Mouse (Mus musculus) spleen, adult 2 months (tissue): ENCODE data around the gene Zer1. TPM values are rescaled to one million over a fixed set of nuclear protein-coding genes. Genes with fewer than 3 reads are reported as not detected.

Experiments
- DNase-seq, 2 experiments: peaks; one replicate each; pipeline versions ENCODE4 v3.0.0 to v3.0.0-alpha.2; 2012 to 2021; ENCODE audit warnings: low spot score in 2 of 2, low read depth in 1 of 2
- H3K27ac ChIP-seq: fragments of 200-500 bp; 2 replicates; pipeline ENCODE4 v1.5.1; 2012; ENCODE audit warnings: low read length, inconsistent platforms; ENCODE audit not compliant: insufficient read depth
- H3K27me3 ChIP-seq: fragments of 200-500 bp; 2 replicates; pipeline ENCODE4 v1.6.1; 2012; ENCODE audit warnings: mild to moderate bottlenecking, moderate library complexity, low read length, inconsistent platforms; ENCODE audit not compliant: control insufficient read depth, insufficient read depth
- H3K36me3 ChIP-seq: fragments of 200-500 bp; 2 replicates; pipeline ENCODE4 v1.6.1; 2012; ENCODE audit warnings: mild to moderate bottlenecking, low read length, inconsistent platforms; ENCODE audit not compliant: control insufficient read depth, insufficient read depth
- H3K4me1 ChIP-seq: fragments of 200-500 bp; 2 replicates; pipeline ENCODE4 v1.6.1; 2011; ENCODE audit warnings: inconsistent platforms; ENCODE audit not compliant: control insufficient read depth, insufficient read depth, insufficient read length
- H3K4me3 ChIP-seq: fragments of 200-500 bp; 2 replicates; pipeline ENCODE4 v1.5.1; 2011; ENCODE audit warnings: mild to moderate bottlenecking, inconsistent platforms; ENCODE audit not compliant: insufficient read depth, insufficient read length; ENCODE audit errors: extremely low read depth
- CTCF ChIP-seq: fragments of 200-500 bp; IDR thresholded peaks from 2 replicates; pipeline ENCODE4 v1.5.1; 2011; ENCODE audit warnings: mild to moderate bottlenecking, inconsistent platforms; ENCODE audit not compliant: insufficient read depth, insufficient read length, insufficient replicate concordance; ENCODE audit errors: extremely low read depth
- POLR2A ChIP-seq: fragments of 200-500 bp; IDR thresholded peaks from 2 replicates; pipeline ENCODE4 v1.6.1; 2011; ENCODE audit warnings: low read depth, low read length, inconsistent platforms
- WGBS: fragments of 180-500 bp; shearing (Covaris S2); methylation state at CpG from one replicate; pipeline ENCODE4 v1.1.7; 2018; 5-methylcytosine and 5-hydroxymethylcytosine counted together
- polyA plus RNA-seq: library from polyadenylated mRNA; depleted of rRNA; stranded (reverse); fragments of >200 nt; gene quantifications from 2 replicates; pipeline ENCODE4 v1.2.3, GENCODE M21; 2012

Gene Zer1
- polyA plus RNA-seq, 1 experiment = 59.0 TPM

DNA sequence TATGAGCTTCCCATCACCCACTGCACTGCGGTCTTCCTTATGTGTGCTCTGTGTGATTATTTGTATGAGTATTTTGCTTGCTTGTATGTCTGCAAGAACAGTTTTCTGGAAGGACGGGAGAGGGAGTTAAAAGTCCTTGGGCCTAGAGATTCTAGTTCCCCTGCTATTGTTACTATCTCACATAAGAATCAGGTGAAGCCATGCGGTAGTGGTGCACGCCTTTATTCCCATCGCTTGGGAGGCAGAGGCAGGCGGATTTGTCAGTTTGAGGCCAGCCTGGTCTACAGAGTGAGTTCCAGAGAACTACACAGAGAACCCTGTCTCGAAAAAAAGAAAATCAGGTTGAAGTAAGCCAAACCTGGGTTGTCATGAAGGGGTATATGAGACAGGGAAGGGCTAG is 51.5 kb downstream of the Zer1 start:
- 87% methylated on average over 7 of the region's 7 CpGs for WGBS
- DNase-seq = no peak
- H3K36me3 ChIP-seq = peaks cover 13% of the 10 kb centered on the region
- H3K27ac ChIP-seq = no peak overlapping the region
- no peak overlapping the region for H3K4me3 ChIP-seq
- H3K27me3 ChIP-seq = no peaks in the 10 kb centered on the region
- TF ChIP-seq POLR2A (no peak), CTCF (no peak)
- no peaks in the 10 kb centered on the region for H3K4me1 ChIP-seq

DNA sequence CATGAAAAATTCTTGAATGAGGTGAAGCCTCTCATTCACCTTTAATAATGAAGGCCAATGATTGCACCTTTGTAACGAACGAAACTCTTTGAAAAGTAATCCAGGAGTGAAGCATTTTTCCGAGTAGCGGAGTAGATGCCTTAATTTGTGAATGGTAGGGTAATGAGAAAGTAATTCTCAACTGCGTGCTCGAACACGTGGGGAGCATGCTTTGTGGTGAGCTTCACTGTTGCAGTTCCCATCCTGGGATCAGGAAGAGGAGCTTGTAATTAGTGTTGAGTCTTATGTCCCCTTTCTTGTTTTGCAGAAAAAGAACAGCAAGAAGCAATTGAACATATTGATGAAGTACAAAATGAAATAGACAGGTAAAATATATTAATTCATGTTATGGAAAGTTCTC is 56.4 kb downstream of the Zer1 start:
- H3K27ac ChIP-seq = no peak overlapping the region
- H3K4me3 ChIP-seq = no peak overlapping the region; the same call in 1 of the 2 replicates
- H3K4me1 ChIP-seq = peaks cover 4% of the 10 kb centered on the region; the same call in 1 of the 2 replicates
- TF ChIP-seq POLR2A = no peak
- no peak for TF ChIP-seq CTCF
- peaks cover 12% of the 10 kb centered on the region for H3K36me3 ChIP-seq
- 17% methylated on average over 7 of the region's 7 CpGs for WGBS
- H3K27me3 ChIP-seq = no peaks in the 10 kb centered on the region
- no peak for DNase-seq

DNA sequence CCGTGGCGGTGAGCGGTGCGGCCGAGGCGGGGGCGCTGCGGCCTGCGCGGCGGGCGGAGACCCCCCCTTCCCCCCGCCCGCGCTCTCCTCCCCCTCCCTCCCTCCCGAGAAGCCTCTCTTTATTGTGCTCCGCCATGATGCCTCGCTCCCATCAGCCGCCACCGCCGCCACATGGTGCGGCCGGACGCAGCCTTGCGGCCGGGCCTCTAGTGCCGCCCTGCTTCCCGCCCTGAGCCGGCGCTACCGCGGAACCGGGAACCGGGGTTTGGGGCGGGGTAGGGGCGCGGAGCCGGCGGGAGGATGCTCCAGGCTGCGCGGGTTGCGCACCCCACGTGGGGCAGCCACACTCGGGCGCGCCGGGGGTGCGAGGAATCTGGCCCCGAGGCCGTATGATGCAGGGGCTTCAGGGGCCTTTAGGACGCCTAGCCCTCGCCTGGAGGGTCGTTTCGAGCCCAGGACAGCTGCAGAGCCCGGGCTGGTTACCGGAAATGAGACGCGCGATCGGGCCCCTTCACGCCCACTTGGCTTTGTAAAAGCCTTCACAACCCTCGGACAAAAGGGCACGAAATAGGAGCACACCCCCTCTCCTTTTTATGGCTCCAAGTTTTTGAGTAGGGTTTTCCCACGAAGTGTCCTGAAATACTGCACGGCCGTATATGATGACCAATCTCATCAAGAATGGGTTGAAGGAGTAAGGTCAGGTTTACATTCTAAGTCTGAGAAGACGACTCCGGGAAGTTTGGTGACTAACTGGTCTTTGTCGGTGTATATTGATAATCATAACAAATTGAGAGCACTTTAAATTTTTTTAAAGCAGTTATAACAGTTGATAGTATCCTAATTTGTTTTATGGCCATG is 57.1 kb downstream of the Zer1 start:
- WGBS = under 1% methylated on average over 60 of the region's 69 CpGs
- Histone ChIP-seq H3K36me3 (peaks cover 10% of the 10 kb centered on the region), H3K27me3 (no peaks in the 10 kb centered on the region), H3K4me1 (peaks cover 4% of the 10 kb centered on the region; the same call in 1 of the 2 replicates), H3K27ac (peak overlapping the region; percentile 96), H3K4me3 (peak overlapping the region; percentile 96)
- peak in 1 of 2 experiments; percentile 47 for DNase-seq
- no peak for TF ChIP-seq POLR2A
- TF ChIP-seq CTCF = no peak

DNA sequence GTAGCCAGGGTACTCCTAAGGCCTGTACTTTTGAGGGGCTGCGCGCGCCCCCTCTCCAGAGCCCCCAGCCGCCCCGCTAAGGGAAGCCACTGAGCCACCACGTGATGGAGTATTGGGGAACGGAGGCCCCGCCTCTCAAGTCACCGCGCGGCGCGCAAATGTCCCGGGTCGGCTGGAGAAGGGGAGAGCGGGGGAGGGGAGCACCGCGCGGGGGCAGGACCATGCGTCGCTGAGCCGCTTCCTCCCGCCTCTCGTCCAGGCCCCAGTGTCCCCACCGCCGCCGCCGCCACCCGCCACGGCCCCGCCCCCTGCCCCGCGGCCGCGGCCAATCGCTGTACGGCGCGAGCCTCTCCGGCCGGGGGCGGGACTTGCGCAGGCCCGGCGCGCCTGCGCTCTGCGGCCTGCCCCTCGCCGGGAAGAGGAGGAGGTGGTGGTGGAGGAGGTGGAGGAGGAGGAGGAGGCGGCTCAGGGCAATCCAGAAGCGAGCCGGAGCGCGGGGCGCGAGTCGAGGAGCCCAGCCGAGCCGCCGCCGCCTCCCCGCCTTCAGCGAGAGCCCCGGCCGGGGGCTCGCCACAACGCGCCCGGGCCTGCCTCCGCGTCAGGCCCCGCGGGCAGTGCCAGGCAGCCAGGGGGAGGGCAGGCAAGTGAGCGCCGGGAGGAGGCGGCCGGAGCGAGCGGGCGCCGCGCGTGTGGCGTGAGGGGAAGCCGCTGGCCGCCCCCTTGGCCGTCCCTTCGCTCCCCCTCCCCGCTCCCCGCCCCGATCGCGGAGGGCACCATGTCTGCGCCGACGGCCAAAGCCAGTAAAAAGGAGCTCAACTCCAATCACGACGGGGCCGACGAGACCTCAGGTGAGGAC is 58.1 kb downstream of the Zer1 start:
- H3K4me1 ChIP-seq = peaks cover 4% of the 10 kb centered on the region; the same call in 1 of the 2 replicates
- WGBS = 1% methylated on average over 37 of the region's 101 CpGs

DNA sequence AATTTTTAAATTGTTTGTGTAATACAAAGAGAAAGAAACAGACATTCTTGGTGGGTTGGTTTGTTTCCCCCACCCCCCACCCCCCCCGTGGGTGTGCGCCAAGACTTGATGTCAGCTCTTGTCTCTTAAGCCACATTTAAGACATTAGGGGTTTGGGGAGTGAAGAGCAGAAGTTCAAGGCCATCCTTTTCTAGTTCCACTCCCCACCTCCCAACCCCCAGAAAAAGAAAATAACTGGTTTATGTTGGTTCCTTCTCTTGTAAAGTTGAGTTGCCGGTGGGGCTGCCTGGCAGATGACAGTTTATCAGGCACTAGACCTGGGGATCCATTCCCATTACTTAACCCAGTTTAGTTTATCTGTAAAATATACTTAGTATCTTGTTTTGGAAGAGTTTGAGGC is 60.1 kb downstream of the Zer1 start:
- no peak for DNase-seq
- no peak for TF ChIP-seq POLR2A
- no peak for TF ChIP-seq CTCF
- H3K4me1 ChIP-seq = peaks cover 4% of the 10 kb centered on the region; the same call in 1 of the 2 replicates
- H3K36me3 ChIP-seq = peaks cover 5% of the 10 kb centered on the region
- no peak overlapping the region for H3K27ac ChIP-seq
- H3K4me3 ChIP-seq = no peak overlapping the region
- H3K27me3 ChIP-seq = no peaks in the 10 kb centered on the region
- WGBS = 36% methylated on average over 3 of the region's 3 CpGs

More for the DNA sequence above, 58.1 kb downstream of the Zer1 start:
- peak; percentile 83 to 96 for DNase-seq
- H3K4me3 ChIP-seq = peak overlapping the region; percentile 96
- peaks cover 10% of the 10 kb centered on the region for H3K36me3 ChIP-seq
- peak overlapping the region; percentile 96 for H3K27ac ChIP-seq
- no peaks in the 10 kb centered on the region for H3K27me3 ChIP-seq
- TF ChIP-seq CTCF = no peak
- peak; percentile 40; the same call in 1 of the 2 replicates for TF ChIP-seq POLR2A

DNA sequence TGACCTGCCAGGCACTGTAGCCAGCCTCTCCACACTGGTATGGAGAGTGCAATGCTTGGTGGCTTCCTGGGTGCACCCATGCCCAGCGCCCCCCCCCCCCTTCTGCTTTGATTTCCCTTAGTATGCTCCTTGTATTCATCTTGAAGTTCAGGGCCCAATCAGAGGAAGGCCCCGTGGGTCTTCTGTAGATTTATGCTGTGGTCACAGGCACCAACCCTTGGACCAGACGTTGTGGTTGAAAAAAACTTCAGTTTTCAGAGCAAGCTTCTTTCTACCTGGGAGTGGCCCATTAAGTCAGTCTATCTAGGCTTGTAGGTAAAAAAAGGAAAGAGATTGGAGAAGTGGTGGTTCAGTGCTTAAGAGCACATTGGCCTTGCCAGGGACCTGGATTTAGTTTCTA is 60.6 kb downstream of the Zer1 start:
- DNase-seq = no peak
- TF ChIP-seq CTCF (no peak), POLR2A (no peak)
- H3K36me3 ChIP-seq = peaks cover 2% of the 10 kb centered on the region
- 10% methylated on average over 2 of the region's 3 CpGs for WGBS
- peak overlapping the region; percentile 19; the same call in 1 of the 2 replicates for H3K27ac ChIP-seq
- H3K4me1 ChIP-seq = peaks cover 4% of the 10 kb centered on the region; the same call in 1 of the 2 replicates
- H3K4me3 ChIP-seq = no peak overlapping the region
- no peaks in the 10 kb centered on the region for H3K27me3 ChIP-seq

DNA sequence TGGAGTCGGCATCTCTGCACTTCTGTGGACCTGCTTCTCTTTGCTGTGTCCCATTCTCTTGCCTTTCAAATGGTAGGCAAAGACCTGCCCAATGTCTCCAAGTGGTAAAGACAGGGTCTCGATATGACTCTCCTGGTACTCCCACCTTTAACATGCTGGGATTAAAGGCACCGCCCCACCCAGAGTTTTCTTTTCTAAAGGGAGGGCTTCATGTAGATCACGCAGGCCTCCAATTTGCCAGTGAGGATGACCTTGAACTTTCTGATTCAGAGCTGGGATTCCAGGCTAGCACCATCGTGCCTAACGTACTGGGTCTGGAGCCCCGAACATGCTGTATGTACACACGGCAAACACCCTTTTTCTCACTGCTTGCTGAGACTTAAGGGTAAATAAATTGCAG is 61.1 kb downstream of the Zer1 start:
- TF ChIP-seq CTCF = no peak
- no peak for TF ChIP-seq POLR2A
- peaks cover 4% of the 10 kb centered on the region; the same call in 1 of the 2 replicates for H3K4me1 ChIP-seq

More for the DNA sequence above, 61.1 kb downstream of the Zer1 start:
- Histone ChIP-seq H3K27me3 (no peaks in the 10 kb centered on the region), H3K4me3 (peak overlapping the region; percentile 70), H3K36me3 (no peaks in the 10 kb centered on the region), H3K27ac (peak overlapping the region; percentile 85)
- 10% methylated on average over 8 of the region's 8 CpGs for WGBS
- DNase-seq = no peak
